ENCODE assay signal across 15 mouse cellular contexts in genomic region chr13:24493784-24494183, GRCm38 (mm10).
DNase-seq lines count a peak whose midpoint lies in the region; ATAC-seq lines count a peak whose summit lies in the region.
"Had no signal": no experiment of that assay in that cellular context is flagged by ENCODE, and none has a peak within 500 bp of the region (broad histone marks: within the 10 kb centered on the region; RNA-seq: fewer than 3 reads in every experiment).

No protein-coding gene starts in this region.

- no peaks in the 10 kb centered on the region for H3K4me1 ChIP-seq in hindbrain, embryonic 16.5 days (ENCODE audit: control insufficient read depth, insufficient read depth, low read depth, low read length)
- H3K4me1 ChIP-seq in hindbrain, embryonic 12.5 days = peaks cover 5% of the 10 kb centered on the region; the same call in 1 of the 2 replicates
- H3K4me1 ChIP-seq: lung, embryonic 15.5 days had no signal

- no peak overlapping the region for H3K9ac ChIP-seq in hindbrain, embryonic 16.5 days (ENCODE audit: low read depth, low read length)
- no peak overlapping the region for H3K9ac ChIP-seq in hindbrain, embryonic 12.5 days
- H3K9ac ChIP-seq: embryonic facial prominence, embryonic 12.5 days; lung, embryonic 15.5 days had no signal

- no peaks in the 10 kb centered on the region for H3K9me3 ChIP-seq in hindbrain, embryonic 16.5 days (ENCODE audit: control insufficient read depth, low read length)
- no peaks in the 10 kb centered on the region for H3K9me3 ChIP-seq in hindbrain, embryonic 12.5 days (replicated peaks)
- H3K9me3 ChIP-seq: embryonic facial prominence, embryonic 12.5 days; G1E; lung, embryonic 15.5 days had no signal

- no peaks in the 10 kb centered on the region for H3K27me3 ChIP-seq in hindbrain, embryonic 16.5 days (replicated peaks; ENCODE audit: control insufficient read depth, insufficient read depth, low read length)
- H3K27me3 ChIP-seq in hindbrain, embryonic 12.5 days = no peaks in the 10 kb centered on the region
- H3K27me3 ChIP-seq: embryonic facial prominence, embryonic 12.5 days; lung, embryonic 15.5 days had no signal

- peak; percentile 60 for ATAC-seq in hindbrain, embryonic 16.5 days
- ATAC-seq in hindbrain, embryonic 12.5 days (ENCODE audit: low FRiP score) = no peak

- H3K4me2 ChIP-seq in hindbrain, embryonic 16.5 days (ENCODE audit: low read length) = no peak overlapping the region
- no peak overlapping the region for H3K4me2 ChIP-seq in hindbrain, embryonic 12.5 days (replicated peaks)
- H3K4me2 ChIP-seq: embryonic facial prominence, embryonic 12.5 days; lung, embryonic 15.5 days had no signal

- DNase-seq in right cerebral cortex, adult 18-20 months = peak; percentile 25
- DNase-seq in right cerebral cortex, postnatal 14 days = no peak
- peak; percentile 78 for DNase-seq in induced T-regulatory cell, adult 2 months (ENCODE audit: low read depth)
- no peak for DNase-seq in adrenal gland, adult (ENCODE audit: inconsistent age in 2 of 2, low spot score in 1 of 2)
- no peak for DNase-seq in heart, postnatal 4 days
- DNase-seq: adrenal gland, postnatal 36 days; cerebellum, adult 11 months; heart, adult 18-20 months; liver; thymus, adult 2 months had no signal

- 90% methylated on average over 3 of the region's 3 CpGs for WGBS in hindbrain, embryonic 16.5 days
- WGBS in hindbrain, embryonic 12.5 days = 89% methylated on average over 3 of the region's 3 CpGs

- H3K36me3 ChIP-seq in hindbrain, embryonic 16.5 days (ENCODE audit: control insufficient read depth, insufficient read depth, low read length) = no peaks in the 10 kb centered on the region
- no peaks in the 10 kb centered on the region for H3K36me3 ChIP-seq in hindbrain, embryonic 12.5 days
- H3K36me3 ChIP-seq: embryonic facial prominence, embryonic 12.5 days; G1E; lung, embryonic 15.5 days had no signal

- H3K27ac ChIP-seq in hindbrain, embryonic 16.5 days (ENCODE audit: low read depth, low read length) = no peak overlapping the region
- no peak overlapping the region for H3K27ac ChIP-seq in hindbrain, embryonic 12.5 days
- H3K27ac ChIP-seq: embryonic facial prominence, embryonic 12.5 days; lung, embryonic 15.5 days had no signal

- no peak overlapping the region for H3K4me3 ChIP-seq in hindbrain, embryonic 16.5 days (ENCODE audit: low read length)
- H3K4me3 ChIP-seq in hindbrain, embryonic 12.5 days = no peak overlapping the region
- H3K4me3 ChIP-seq: embryonic facial prominence, embryonic 12.5 days; lung, embryonic 15.5 days had no signal

Comparison
In these comparisons a context has a peak if more than half of its experiments do, and no peak if none do; other contexts are left out.
1. DNase-seq: peak in right cerebral cortex, adult 18-20 months (single experiment) and induced T-regulatory cell, adult 2 months (single experiment); none in right cerebral cortex, postnatal 14 days (single experiment), adrenal gland, adult (0 of 2) and heart, postnatal 4 days (single experiment).